Mouse (Mus musculus): ENCODE data around the gene Ift22. TPM values are rescaled to one million over a fixed set of nuclear protein-coding genes. Genes with fewer than 3 reads are reported as not detected.
A peak's percentile ranks its signal among the peaks of the same experiment; 100 is the strongest.

Ift22 gene
- polyA plus RNA-seq, 1 experiment from 2014 or later = 114 TPM

- peaks cover 5% of the 10 kb centered on the region for H3K4me1 ChIP-seq (ENCODE audit: control insufficient read depth, insufficient read depth, low read length)
- DNase-seq (ENCODE audit: low spot score, missing footprints) (peak; percentile 47), ATAC-seq (ENCODE audit: low FRiP score) (no peak)
- WGBS = 89% methylated on average over 9 of the region's 9 CpGs
- no peak overlapping the region for H3K27ac ChIP-seq (ENCODE audit: low read depth, low read length)
- no peaks in the 10 kb centered on the region; the same call in 1 of the 2 replicates for H3K36me3 ChIP-seq (ENCODE audit: control insufficient read depth, insufficient read depth, low read length)
- H3K9ac ChIP-seq (ENCODE audit: low read length) = no peak overlapping the region
- no peaks in the 10 kb centered on the region for H3K9me3 ChIP-seq (ENCODE audit: control insufficient read depth, low read length)
- no peaks in the 10 kb centered on the region for H3K27me3 ChIP-seq (ENCODE audit: control insufficient read depth, insufficient read depth, low read length)
- H3K4me3 ChIP-seq (ENCODE audit: low read depth, low read length) = no peak overlapping the region
- H3K4me2 ChIP-seq = no peak overlapping the region
Measured at GRCm38 (mm10) chr5:136922830-136923229, 14.9 kb downstream of the Ift22 start.

DNA sequence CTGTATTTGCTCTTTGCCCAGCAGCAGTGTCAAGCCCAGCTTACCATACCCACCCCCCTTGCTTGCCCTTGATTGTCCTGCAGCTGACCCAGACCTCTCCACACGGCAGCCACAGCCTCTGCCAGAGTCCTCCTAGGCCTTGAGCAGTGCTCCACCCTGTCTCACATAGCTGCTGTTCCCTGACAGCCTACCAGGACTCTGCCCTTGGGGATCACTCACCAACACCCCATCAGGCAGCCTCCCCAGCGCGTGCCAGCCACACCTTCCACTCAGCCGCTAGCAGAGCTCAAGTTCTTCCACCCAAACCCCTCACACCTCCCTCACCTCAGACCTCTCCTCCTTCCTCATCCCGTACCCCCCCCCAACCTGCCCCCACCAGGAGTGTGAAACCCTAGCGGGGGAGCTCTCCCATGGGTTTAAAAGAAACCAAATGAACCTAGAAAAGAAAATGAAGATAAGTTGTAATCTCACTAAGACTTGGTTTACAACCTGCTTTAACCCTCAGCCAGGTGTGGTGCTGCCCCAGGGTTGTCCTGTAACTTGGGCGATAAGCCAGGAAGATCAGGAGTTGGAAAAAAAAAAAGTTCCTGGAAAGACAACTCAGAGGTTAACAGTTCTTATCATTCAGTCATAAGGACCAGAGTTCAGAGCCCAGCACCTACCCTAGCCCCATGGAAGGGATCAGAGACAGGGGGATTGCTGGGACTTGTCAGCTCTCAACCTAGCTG is 16.0 kb downstream of the Ift22 start:
- H3K9me3 ChIP-seq (ENCODE audit: control insufficient read depth, low read length) = no peaks in the 10 kb centered on the region
- no peak overlapping the region for H3K4me2 ChIP-seq
- H3K4me3 ChIP-seq (ENCODE audit: low read depth, low read length) = no peak overlapping the region
- WGBS = 75% methylated on average over 7 of the region's 7 CpGs
- no peaks in the 10 kb centered on the region for H3K27me3 ChIP-seq (ENCODE audit: control insufficient read depth, insufficient read depth, low read length)
- H3K36me3 ChIP-seq (ENCODE audit: control insufficient read depth, insufficient read depth, low read length) = no peaks in the 10 kb centered on the region; the same call in 1 of the 2 replicates
- H3K27ac ChIP-seq (ENCODE audit: low read depth, low read length) = no peak overlapping the region
- peak; percentile 33 for DNase-seq (ENCODE audit: low spot score, missing footprints)
- no peak overlapping the region for H3K9ac ChIP-seq (ENCODE audit: low read length)
- no peak for ATAC-seq (ENCODE audit: low FRiP score)
- peaks cover 5% of the 10 kb centered on the region for H3K4me1 ChIP-seq (ENCODE audit: control insufficient read depth, insufficient read depth, low read length)

GRCm38 (mm10) chr5:136929073-136929472 is 21.1 kb downstream of the Ift22 start:
- Histone ChIP-seq H3K27me3 (ENCODE audit: control insufficient read depth, insufficient read depth, low read length) (no peaks in the 10 kb centered on the region), H3K27ac (ENCODE audit: low read depth, low read length) (no peak overlapping the region)
- 22% methylated on average over 4 of the region's 4 CpGs for WGBS

GRCm38 (mm10) chr5:136931896-136932295 is 23.9 kb downstream of the Ift22 start:
- Histone ChIP-seq H3K4me1 (ENCODE audit: control insufficient read depth, insufficient read depth, low read length) (no peaks in the 10 kb centered on the region), H3K9me3 (ENCODE audit: control insufficient read depth, low read length) (no peaks in the 10 kb centered on the region), H3K36me3 (ENCODE audit: control insufficient read depth, insufficient read depth, low read length) (no peaks in the 10 kb centered on the region; the same call in 1 of the 2 replicates), H3K9ac (ENCODE audit: low read length) (no peak overlapping the region), H3K27me3 (ENCODE audit: control insufficient read depth, insufficient read depth, low read length) (no peaks in the 10 kb centered on the region), H3K4me3 (ENCODE audit: low read depth, low read length) (no peak overlapping the region), H3K4me2 (no peak overlapping the region), H3K27ac (ENCODE audit: low read depth, low read length) (no peak overlapping the region)
- DNase-seq (ENCODE audit: low spot score, missing footprints) (peak; percentile 56), ATAC-seq (ENCODE audit: low FRiP score) (no peak)
- 86% methylated on average over 14 of the region's 14 CpGs for WGBS

More at GRCm38 (mm10) chr5:136929073-136929472, 21.1 kb downstream of the Ift22 start:
- peak; percentile 98 for DNase-seq (ENCODE audit: low spot score, missing footprints)
- H3K4me3 ChIP-seq (ENCODE audit: low read depth, low read length) = no peak overlapping the region
- no peaks in the 10 kb centered on the region for H3K9me3 ChIP-seq (ENCODE audit: control insufficient read depth, low read length)
- no peaks in the 10 kb centered on the region for H3K4me1 ChIP-seq (ENCODE audit: control insufficient read depth, insufficient read depth, low read length)
- no peaks in the 10 kb centered on the region; the same call in 1 of the 2 replicates for H3K36me3 ChIP-seq (ENCODE audit: control insufficient read depth, insufficient read depth, low read length)
- H3K4me2 ChIP-seq = no peak overlapping the region
- peak; percentile 64 for ATAC-seq (ENCODE audit: low FRiP score)
- no peak overlapping the region for H3K9ac ChIP-seq (ENCODE audit: low read length)

DNA sequence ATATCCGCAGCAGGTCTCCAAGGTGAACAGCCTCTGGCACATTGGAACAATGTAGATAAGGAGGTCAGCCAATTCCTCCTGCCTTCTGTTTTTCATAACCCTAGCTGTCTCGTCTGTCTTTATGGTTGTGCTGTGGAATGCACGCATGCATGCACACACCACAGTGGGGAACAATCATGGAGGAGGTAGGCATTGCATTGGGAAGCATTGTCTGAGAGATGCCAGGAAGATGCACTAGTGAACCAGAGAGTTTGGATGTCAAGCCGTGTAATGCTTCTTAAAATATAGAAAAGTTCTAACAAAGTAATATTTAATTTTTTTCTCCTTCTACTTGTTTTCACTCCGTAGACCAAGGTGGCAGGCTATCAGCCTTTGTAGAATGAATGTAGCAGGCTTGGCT is 25.0 kb downstream of the Ift22 start:
- 87% methylated on average over 5 of the region's 5 CpGs for WGBS
- H3K4me1 ChIP-seq (ENCODE audit: control insufficient read depth, insufficient read depth, low read length) = no peaks in the 10 kb centered on the region
- H3K27me3 ChIP-seq (ENCODE audit: control insufficient read depth, insufficient read depth, low read length) = no peaks in the 10 kb centered on the region
- H3K27ac ChIP-seq (ENCODE audit: low read depth, low read length) = no peak overlapping the region
- no peak overlapping the region for H3K9ac ChIP-seq (ENCODE audit: low read length)
- ATAC-seq (ENCODE audit: low FRiP score) = no peak
- DNase-seq (ENCODE audit: low spot score, missing footprints) = no peak
- H3K9me3 ChIP-seq (ENCODE audit: control insufficient read depth, low read length) = no peaks in the 10 kb centered on the region
- H3K4me2 ChIP-seq = no peak overlapping the region
- no peak overlapping the region for H3K4me3 ChIP-seq (ENCODE audit: low read depth, low read length)
- H3K36me3 ChIP-seq (ENCODE audit: control insufficient read depth, insufficient read depth, low read length) = no peaks in the 10 kb centered on the region

DNA sequence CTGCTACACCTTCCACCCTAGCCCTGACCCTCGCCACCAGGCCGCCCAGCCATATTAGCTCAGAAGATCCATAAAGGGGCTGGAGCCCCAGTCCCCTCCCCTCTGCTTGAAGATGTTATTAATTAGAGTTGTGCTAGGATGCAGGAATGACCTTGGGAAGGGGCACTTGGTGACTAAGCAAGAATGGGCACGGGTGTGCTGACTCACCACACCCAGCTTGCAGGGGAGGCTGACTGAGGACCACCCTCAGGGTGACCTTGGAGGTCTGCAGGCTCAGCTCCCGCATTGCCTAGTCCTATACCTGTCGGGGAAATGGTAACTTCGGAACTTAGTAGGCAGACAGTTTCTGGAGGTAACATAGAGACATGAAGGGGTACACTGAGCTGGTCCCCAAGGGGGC is 26.0 kb downstream of the Ift22 start:
- no peaks in the 10 kb centered on the region for H3K4me1 ChIP-seq (ENCODE audit: control insufficient read depth, insufficient read depth, low read length)
- no peak overlapping the region for H3K9ac ChIP-seq (ENCODE audit: low read length)
- ATAC-seq (ENCODE audit: low FRiP score) (no peak), DNase-seq (ENCODE audit: low spot score, missing footprints) (no peak)
- H3K27me3 ChIP-seq (ENCODE audit: control insufficient read depth, insufficient read depth, low read length) = no peaks in the 10 kb centered on the region
- H3K27ac ChIP-seq (ENCODE audit: low read depth, low read length) = no peak overlapping the region
- H3K9me3 ChIP-seq (ENCODE audit: control insufficient read depth, low read length) = no peaks in the 10 kb centered on the region
- H3K36me3 ChIP-seq (ENCODE audit: control insufficient read depth, insufficient read depth, low read length) = no peaks in the 10 kb centered on the region
- H3K4me3 ChIP-seq (ENCODE audit: low read depth, low read length) = no peak overlapping the region
- WGBS = 85% methylated on average over 6 of the region's 6 CpGs
- no peak overlapping the region for H3K4me2 ChIP-seq

GRCm38 (mm10) chr5:136935905-136936695 is 28.1 kb downstream of the Ift22 start:
- Histone ChIP-seq H3K9ac (ENCODE audit: low read length) (no peak overlapping the region), H3K27me3 (ENCODE audit: control insufficient read depth, insufficient read depth, low read length) (no peaks in the 10 kb centered on the region), H3K4me1 (ENCODE audit: control insufficient read depth, insufficient read depth, low read length) (no peaks in the 10 kb centered on the region), H3K4me2 (no peak overlapping the region), H3K4me3 (ENCODE audit: low read depth, low read length) (no peak overlapping the region), H3K9me3 (ENCODE audit: control insufficient read depth, low read length) (no peaks in the 10 kb centered on the region), H3K36me3 (ENCODE audit: control insufficient read depth, insufficient read depth, low read length) (no peaks in the 10 kb centered on the region), H3K27ac (ENCODE audit: low read depth, low read length) (no peak overlapping the region)
- ATAC-seq (ENCODE audit: low FRiP score) = no peak
- 67% methylated on average over 7 of the region's 7 CpGs for WGBS
- DNase-seq (ENCODE audit: low spot score, missing footprints) = peak; percentile 45

DNA sequence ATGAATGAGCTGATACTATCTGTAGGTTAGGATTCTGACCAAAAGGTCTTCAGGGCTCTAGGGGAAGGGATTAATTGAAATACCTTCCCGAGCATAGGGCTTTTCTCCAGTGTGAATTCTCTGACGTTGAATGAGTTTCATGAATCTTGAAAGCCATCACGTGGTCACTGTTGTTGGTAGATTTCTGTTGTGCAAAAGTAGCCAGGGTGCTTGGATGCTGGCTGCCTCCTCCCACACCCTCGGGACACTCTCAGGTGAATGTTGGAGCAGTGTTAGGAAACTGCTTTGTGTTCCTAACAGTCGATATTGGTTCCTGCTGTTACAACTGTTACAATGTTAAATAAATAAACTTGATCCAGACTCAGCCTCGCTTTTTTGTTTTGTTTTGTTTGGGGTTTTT is 28.8 kb downstream of the Ift22 start:
- Histone ChIP-seq H3K4me1 (ENCODE audit: control insufficient read depth, insufficient read depth, low read length) (no peaks in the 10 kb centered on the region), H3K36me3 (ENCODE audit: control insufficient read depth, insufficient read depth, low read length) (no peaks in the 10 kb centered on the region), H3K4me3 (ENCODE audit: low read depth, low read length) (no peak overlapping the region), H3K9ac (ENCODE audit: low read length) (no peak overlapping the region), H3K4me2 (no peak overlapping the region), H3K27ac (ENCODE audit: low read depth, low read length) (no peak overlapping the region), H3K9me3 (ENCODE audit: control insufficient read depth, low read length) (no peaks in the 10 kb centered on the region), H3K27me3 (ENCODE audit: control insufficient read depth, insufficient read depth, low read length) (no peaks in the 10 kb centered on the region)
- ATAC-seq (ENCODE audit: low FRiP score) = no peak
- WGBS = 84% methylated on average over 6 of the region's 6 CpGs
- peak; percentile 33 for DNase-seq (ENCODE audit: low spot score, missing footprints)

DNA sequence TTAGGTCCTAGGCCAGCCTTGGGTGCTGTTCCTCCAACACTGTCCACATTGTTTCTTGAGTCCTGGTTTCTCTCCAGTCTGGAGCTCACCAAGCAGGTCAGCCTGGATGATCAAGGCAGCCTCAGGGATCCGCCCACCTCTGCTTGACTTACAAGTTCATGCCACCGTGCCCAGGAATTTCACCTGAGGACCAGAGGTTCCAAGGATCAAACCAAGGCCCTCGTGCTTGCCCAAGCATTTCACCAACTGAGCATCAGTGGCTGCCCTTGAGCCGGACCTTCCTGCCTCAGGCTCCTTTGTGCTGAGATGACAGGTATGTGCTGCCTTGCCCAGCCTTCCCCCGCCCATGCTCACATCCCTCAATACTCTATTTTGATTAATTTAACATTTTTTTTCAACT is 29.7 kb downstream of the Ift22 start:
- Histone ChIP-seq H3K9me3 (ENCODE audit: control insufficient read depth, low read length) (no peaks in the 10 kb centered on the region), H3K9ac (ENCODE audit: low read length) (no peak overlapping the region), H3K27me3 (ENCODE audit: control insufficient read depth, insufficient read depth, low read length) (no peaks in the 10 kb centered on the region), H3K4me3 (ENCODE audit: low read depth, low read length) (no peak overlapping the region), H3K4me1 (ENCODE audit: control insufficient read depth, insufficient read depth, low read length) (no peaks in the 10 kb centered on the region), H3K4me2 (no peak overlapping the region), H3K36me3 (ENCODE audit: control insufficient read depth, insufficient read depth, low read length) (no peaks in the 10 kb centered on the region), H3K27ac (ENCODE audit: low read depth, low read length) (no peak overlapping the region)
- ATAC-seq (ENCODE audit: low FRiP score) = no peak
- DNase-seq (ENCODE audit: low spot score, missing footprints) = peak; percentile 44
- WGBS = 91% methylated on average over 5 of the region's 5 CpGs
